Mouse (Mus musculus): ENCODE results near the gene Zfp335.
"Not testable (repeated sequence)": the region's sequence is repeated elsewhere in the genome, so short reads cannot be mapped to it uniquely, and the experiment has no call there.

The Zfp335 gene

GRCm38 (mm10) chr2:164873621-164874020 is 37.9 kb downstream of the Zfp335 start:
- no peak for DNase-seq (ENCODE audit: extremely low read depth, insufficient read length, low spot score)

- DNase-seq (ENCODE audit: extremely low read depth, insufficient read length, low spot score), result no peak
Observed at GRCm38 (mm10) chr2:164871602-164872303, 39.8 kb downstream of the Zfp335 start.

GRCm38 (mm10) chr2:164868491-164868890 is 43.1 kb downstream of the Zfp335 start:
- DNase-seq (ENCODE audit: extremely low read depth, insufficient read length, low spot score), result no peak

- no peak for DNase-seq (ENCODE audit: extremely low read depth, insufficient read length, low spot score)
Observed at GRCm38 (mm10) chr2:164867566-164867965, 44.0 kb downstream of the Zfp335 start.

- DNase-seq (ENCODE audit: extremely low read depth, insufficient read length, low spot score), result peak; percentile 84
Observed at GRCm38 (mm10) chr2:164866741-164867551, 44.6 kb downstream of the Zfp335 start.

GRCm38 (mm10) chr2:164864593-164864992 is 47.0 kb downstream of the Zfp335 start:
- DNase-seq (ENCODE audit: extremely low read depth, insufficient read length, low spot score), result no peak

GRCm38 (mm10) chr2:164863411-164863810 is 48.1 kb downstream of the Zfp335 start:
- DNase-seq (ENCODE audit: extremely low read depth, insufficient read length, low spot score), result not testable (repeated sequence)

GRCm38 (mm10) chr2:164862179-164862861 is 49.2 kb downstream of the Zfp335 start:
- peak; percentile 35 for DNase-seq (ENCODE audit: extremely low read depth, insufficient read length, low spot score)

GRCm38 (mm10) chr2:164861094-164861493 is 50.5 kb downstream of the Zfp335 start:
- no peak for DNase-seq (ENCODE audit: extremely low read depth, insufficient read length, low spot score)

GRCm38 (mm10) chr2:164859640-164860432 is 51.7 kb downstream of the Zfp335 start:
- no peak for DNase-seq (ENCODE audit: extremely low read depth, insufficient read length, low spot score)

- DNase-seq (ENCODE audit: extremely low read depth, insufficient read length, low spot score), result no peak
Observed at GRCm38 (mm10) chr2:164859155-164859554, 52.4 kb downstream of the Zfp335 start.

GRCm38 (mm10) chr2:164857842-164858553 is 53.6 kb downstream of the Zfp335 start:
- DNase-seq (ENCODE audit: extremely low read depth, insufficient read length, low spot score), result no peak

GRCm38 (mm10) chr2:164857101-164857821 is 54.3 kb downstream of the Zfp335 start, which contains the start of gene Pltp:
Pltp (minus strand) TSS chr2:164857711.
- DNase-seq (ENCODE audit: extremely low read depth, insufficient read length, low spot score), result no peak

- DNase-seq (ENCODE audit: extremely low read depth, insufficient read length, low spot score), result no peak
Observed at GRCm38 (mm10) chr2:164856309-164857100, 55.1 kb downstream of the Zfp335 start.

- DNase-seq (ENCODE audit: extremely low read depth, insufficient read length, low spot score), result not testable (repeated sequence)
Observed at GRCm38 (mm10) chr2:164855572-164855971, 56.0 kb downstream of the Zfp335 start.

- no peak for DNase-seq (ENCODE audit: extremely low read depth, insufficient read length, low spot score)
Observed at GRCm38 (mm10) chr2:164850061-164850460, 61.5 kb downstream of the Zfp335 start.

- no peak for DNase-seq (ENCODE audit: extremely low read depth, insufficient read length, low spot score)
Observed at GRCm38 (mm10) chr2:164845782-164846181, 65.8 kb downstream of the Zfp335 start.
